Mouse (Mus musculus) MEL (cell line): Measurements from ENCODE around the gene Slc39a11. TPM values are rescaled to one million over a fixed set of nuclear protein-coding genes. Genes with fewer than 3 reads are reported as not detected.

Source experiments
- DNase-seq: peaks from one replicate; pipeline ENCODE4 v3.0.0; 2011; ENCODE audit warnings: low read depth, low spot score
- H3K27ac ChIP-seq: 2 replicates; pipeline ENCODE4 v1.5.1; 2012; ENCODE audit warnings: low read depth, mild to moderate bottlenecking, control low read depth, low read length, moderate library complexity; ENCODE audit not compliant: control insufficient read depth
- H3K27me3 ChIP-seq, 2 experiments: fragments of 150-350 bp in 1 of 2; sonication (generic) in 1 of 2; 2 replicates each; pipeline ENCODE4 v1.6.1; 2012; ENCODE audit warnings: low read length in 2 of 2, mild to moderate bottlenecking in 2 of 2, improper control_type of control experiment in 1 of 2, moderate library complexity in 1 of 2; ENCODE audit not compliant: insufficient read depth in 2 of 2, control insufficient read depth in 1 of 2
- H3K36me3 ChIP-seq, 2 experiments: 2 replicates each; pipeline ENCODE4 v1.6.1; 2012 to 2014; ENCODE audit warnings: low read length in 2 of 2, improper control_type of control experiment in 1 of 2, inconsistent platforms in 1 of 2, mild to moderate bottlenecking in 1 of 2; ENCODE audit not compliant: insufficient read depth in 2 of 2, control insufficient read depth in 1 of 2
- H3K4me1 ChIP-seq, 2 experiments: fragments of 150-350 bp in 1 of 2; sonication (generic) in 1 of 2; 2 replicates each; pipeline ENCODE4 v1.6.1; 2012; ENCODE audit warnings: low read length in 2 of 2, improper control_type of control experiment in 1 of 2, mild to moderate bottlenecking in 1 of 2; ENCODE audit not compliant: insufficient read depth in 2 of 2, control insufficient read depth in 1 of 2
- H3K4me3 ChIP-seq, 2 experiments: fragments of 150-350 bp in 1 of 2; sonication (generic) in 1 of 2; 2 replicates each; pipeline ENCODE4 v1.5.1; 2012; ENCODE audit warnings: low read depth in 2 of 2, low read length in 2 of 2, mild to moderate bottlenecking in 2 of 2, moderate library complexity in 2 of 2, control low read depth in 1 of 2, improper control_type of control experiment in 1 of 2; ENCODE audit not compliant: control insufficient read depth in 1 of 2, insufficient read depth in 1 of 2
- H3K79me2 ChIP-seq: 2 replicates; pipeline ENCODE4 v1.6.1; 2012; ENCODE audit warnings: mild to moderate bottlenecking, low read length, moderate library complexity; ENCODE audit not compliant: control insufficient read depth, poor library complexity, insufficient read depth
- H3K9ac ChIP-seq: 2 replicates; pipeline ENCODE4 v1.6.1; 2012; ENCODE audit warnings: low read depth, mild to moderate bottlenecking, control low read depth, low read length, moderate library complexity; ENCODE audit not compliant: control insufficient read depth, poor library complexity, severe bottlenecking
- H3K9me3 ChIP-seq: fragments of 150-350 bp; sonication (generic); replicated peaks from 2 replicates; pipeline ENCODE4 v1.6.1; 2012; ENCODE audit warnings: mild to moderate bottlenecking, low read length, improper control_type of control experiment, moderate library complexity; ENCODE audit not compliant: insufficient read depth
- E2F4 ChIP-seq: IDR thresholded peaks from 2 replicates; pipeline ENCODE4 v1.6.1; 2011; ENCODE audit warnings: low read depth, low read length, improper control_type of control experiment, borderline replicate concordance
- ELF1 ChIP-seq: IDR thresholded peaks from 2 replicates; pipeline ENCODE4 v1.6.1; 2014; ENCODE audit warnings: low read depth, mild to moderate bottlenecking, inconsistent platforms, low read length, improper control_type of control experiment, moderate library complexity
- ETS1 ChIP-seq: IDR thresholded peaks from 2 replicates; pipeline ENCODE4 v1.6.1; 2012; ENCODE audit warnings: low read depth, mild to moderate bottlenecking, inconsistent platforms, low read length, improper control_type of control experiment, moderate library complexity
- KAT2A ChIP-seq: conservative IDR thresholded peaks from 2 replicates; pipeline ENCODE4 v1.6.1; 2012; ENCODE audit warnings: low read depth, low read length, improper control_type of control experiment, inconsistent platforms
- MAFK ChIP-seq: IDR thresholded peaks from 2 replicates; pipeline ENCODE4 v1.6.1; 2011; ENCODE audit warnings: low read depth, mild to moderate bottlenecking, low read length, improper control_type of control experiment, borderline replicate concordance
- MAZ ChIP-seq: IDR thresholded peaks from 2 replicates; pipeline ENCODE4 v1.6.1; 2012; ENCODE audit warnings: low read depth, mild to moderate bottlenecking, inconsistent platforms, low read length, improper control_type of control experiment
- MEF2A ChIP-seq: IDR thresholded peaks from 2 replicates; pipeline ENCODE4 v1.6.1; 2014; ENCODE audit warnings: low read depth, mild to moderate bottlenecking, inconsistent platforms, low read length, improper control_type of control experiment; ENCODE audit not compliant: poor library complexity, insufficient replicate concordance, severe bottlenecking; ENCODE audit errors: extremely low read depth
- MYC ChIP-seq: IDR thresholded peaks from 2 replicates; pipeline ENCODE4 v1.6.1; 2011; ENCODE audit warnings: low read depth, mild to moderate bottlenecking, low read length, improper control_type of control experiment, moderate library complexity
- RCOR1 ChIP-seq: IDR thresholded peaks from 2 replicates; pipeline ENCODE4 v1.6.1; 2012; ENCODE audit warnings: low read depth, mild to moderate bottlenecking, inconsistent platforms, low read length, improper control_type of control experiment
- TBP ChIP-seq: IDR thresholded peaks from 2 replicates; pipeline ENCODE4 v1.8.0; 2011; ENCODE audit warnings: low read depth, low read length, improper control_type of control experiment
- TCF12 ChIP-seq: IDR thresholded peaks from 2 replicates; pipeline ENCODE4 v1.6.1; 2014; ENCODE audit warnings: low read depth, mild to moderate bottlenecking, inconsistent platforms, low read length, improper control_type of control experiment, moderate library complexity
- USF1 ChIP-seq: IDR thresholded peaks from 2 replicates; pipeline ENCODE4 v1.6.1; 2014; ENCODE audit warnings: low read depth, mild to moderate bottlenecking, inconsistent platforms, low read length, improper control_type of control experiment, moderate library complexity
- USF2 ChIP-seq, 2 experiments: IDR thresholded peaks; 2 replicates each; pipeline ENCODE4 v1.6.1; 2011 to 2012; ENCODE audit warnings: improper control_type of control experiment in 2 of 2, low read length in 2 of 2, borderline replicate concordance in 1 of 2, inconsistent platforms in 1 of 2, low read depth in 1 of 2, mild to moderate bottlenecking in 1 of 2; ENCODE audit not compliant: insufficient read depth in 1 of 2
- ZKSCAN1 ChIP-seq: IDR thresholded peaks from 2 replicates; pipeline ENCODE4 v1.6.1; 2012; ENCODE audit warnings: low read depth, mild to moderate bottlenecking, inconsistent platforms, low read length, improper control_type of control experiment, moderate library complexity
- ZMIZ1 ChIP-seq: IDR thresholded peaks from 2 replicates; pipeline ENCODE4 v1.6.1; 2012; ENCODE audit warnings: low read depth, mild to moderate bottlenecking, inconsistent platforms, low read length, improper control_type of control experiment, moderate library complexity
- polyA plus RNA-seq, 2 experiments: library from polyadenylated mRNA; stranded (reverse) in 1 of 2; unstranded in 1 of 2; fragments of >175 nt in 1 of 2; fragments of >200 nt in 1 of 2; gene quantifications; 2 replicates each; pipeline versions ENCODE4 v1.2.1 to v1.2.4; 2012; ENCODE audit warnings: low replicate concordance in 2 of 2, low read depth in 1 of 2; ENCODE audit not compliant: insufficient read length in 2 of 2, insufficient read depth in 1 of 2, missing spikeins in 1 of 2
- total RNA-seq: library from RNA; depleted of rRNA; stranded (reverse); fragments of 300-350 nt; gene quantifications from 2 replicates; pipeline ENCODE4 v1.2.3, GENCODE M21; 2012

Slc39a11 gene
- total and polyA plus RNA-seq, 3 experiments = 34.2 to 45.6 TPM; not detected in 1

DNA sequence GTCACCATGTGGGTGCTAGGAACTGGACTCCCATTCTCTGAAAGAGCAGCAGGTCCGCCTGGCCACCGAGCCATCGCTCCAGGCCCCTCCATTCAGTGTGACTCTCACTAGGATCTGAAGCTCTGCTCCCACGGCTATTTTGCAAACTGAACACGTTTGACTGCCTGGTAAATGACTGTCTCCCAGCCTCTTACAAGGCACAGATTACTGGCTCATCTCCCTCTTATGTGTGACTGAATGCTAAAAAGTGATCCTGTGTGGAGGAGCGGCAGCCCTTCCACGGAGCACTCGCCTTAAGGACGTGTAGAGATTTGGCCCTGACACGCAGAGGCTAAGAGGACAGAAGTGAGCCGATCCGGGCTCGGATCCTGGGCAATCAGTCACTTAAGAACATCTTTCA, 96.3 kb downstream of the Slc39a11 start:
- Histone ChIP-seq H3K4me1 (no peaks in the 10 kb centered on the region), H3K27me3 (no peaks in the 10 kb centered on the region), H3K79me2 (no peaks in the 10 kb centered on the region), H3K27ac (no peak overlapping the region), H3K9me3 (no peaks in the 10 kb centered on the region), H3K4me3 (no peak overlapping the region), H3K9ac (no peak overlapping the region), H3K36me3 (peaks cover 0 to 1% of the 10 kb centered on the region in 2 experiments; a peak in 1 of 4 replicates)
- DNase-seq = no peak
- no peak for TF ChIP-seq MYC
- no peak for TF ChIP-seq MAZ
- no peak for TF ChIP-seq ELF1
- TF ChIP-seq USF2 (IDR thresholded peaks at IDR 0.05; ENCODE audit: borderline replicate concordance in 1 of 2, insufficient read depth in 1 of 2, low read depth in 1 of 2, low read length in 2 of 2) = no peak
- no peak for TF ChIP-seq TBP
- TF ChIP-seq RCOR1 = no peak
- TF ChIP-seq ETS1 = no peak
- no peak for TF ChIP-seq USF1
- TF ChIP-seq ZMIZ1 = no peak
- TF ChIP-seq KAT2A = no peak
- no peak for TF ChIP-seq ZKSCAN1
- no peak for TF ChIP-seq MAFK

- Histone ChIP-seq H3K79me2 (no peaks in the 10 kb centered on the region), H3K4me1 (no peaks in the 10 kb centered on the region), H3K4me3 (no peak overlapping the region), H3K27ac (no peak overlapping the region)
- DNase-seq = no peak
- no peak for TF ChIP-seq MEF2A
- no peak for TF ChIP-seq MYC
- no peak for TF ChIP-seq TCF12
- no peak for TF ChIP-seq ETS1
- no peak for TF ChIP-seq E2F4
- TF ChIP-seq, all 39 proteins: peak for 0
- Histone ChIP-seq H3K9ac (no peak overlapping the region), H3K27me3 (no peaks in the 10 kb centered on the region), H3K9me3 (no peaks in the 10 kb centered on the region), H3K36me3 (peaks cover 0 to 1% of the 10 kb centered on the region in 2 experiments; a peak in 1 of 4 replicates)
Measured at GRCm38 (mm10) chr11:113552539-113552938, 97.3 kb downstream of the Slc39a11 start.
